Mouse (Mus musculus) neural tube, embryonic 13.5 days (tissue): ENCODE results near the gene Gm13289. TPM values are rescaled to one million over a fixed set of nuclear protein-coding genes. Genes with fewer than 3 reads are reported as not detected.
"Not testable (repeated sequence)": the region's sequence is repeated elsewhere in the genome, so short reads cannot be mapped to it uniquely, and the experiment has no call there.

Experiments
- ATAC-seq: fragments of 200-750 bp; cut with Nextera tagmentation; 2 replicates; pipeline ENCODE4 v1.8.0; 2017; ENCODE audit warnings: low read depth, mild to moderate bottlenecking, moderate TSS enrichment, moderate library complexity
- H3K27ac ChIP-seq: fragments of 300-500 bp; sonication (generic); replicated peaks from 2 replicates; pipeline ENCODE4 v1.5.1; 2015; ENCODE audit warnings: moderate library complexity, mild to moderate bottlenecking, inconsistent platforms
- H3K27me3 ChIP-seq: fragments of 300-500 bp; sonication (generic); 2 replicates; pipeline ENCODE4 v1.6.1; 2015; ENCODE audit warnings: mild to moderate bottlenecking, inconsistent platforms
- H3K36me3 ChIP-seq: fragments of 300-500 bp; sonication (generic); 2 replicates; pipeline ENCODE4 v1.6.1; 2015; ENCODE audit warnings: mild to moderate bottlenecking, inconsistent platforms
- H3K4me1 ChIP-seq: fragments of 300-500 bp; sonication (generic); replicated peaks from 2 replicates; pipeline ENCODE4 v1.6.1; 2015; ENCODE audit warnings: inconsistent platforms
- H3K4me2 ChIP-seq: fragments of 300-500 bp; sonication (generic); 2 replicates; pipeline ENCODE4 v1.6.1; 2015; ENCODE audit warnings: inconsistent platforms, mild to moderate bottlenecking, moderate library complexity
- H3K4me3 ChIP-seq: fragments of 300-500 bp; sonication (generic); 2 replicates; pipeline ENCODE4 v1.5.1; 2015; ENCODE audit warnings: mild to moderate bottlenecking, inconsistent platforms
- H3K9ac ChIP-seq: fragments of 300-500 bp; sonication (generic); 2 replicates; pipeline ENCODE4 v1.6.1; 2015; ENCODE audit warnings: moderate library complexity, mild to moderate bottlenecking, inconsistent platforms
- H3K9me3 ChIP-seq: fragments of 300-500 bp; sonication (generic); 2 replicates; pipeline ENCODE4 v1.6.1; 2016; ENCODE audit warnings: inconsistent platforms
- WGBS: fragments of 180-500 bp; shearing (Covaris S2); methylation state at CpG from one replicate; pipeline ENCODE4 v1.1.7; 2015; 5-methylcytosine and 5-hydroxymethylcytosine counted together
- polyA plus RNA-seq: library from polyadenylated mRNA; unstranded; fragments of >200 nt; fragmentation: Nextera tagmentation; extraction: Ambion mirVana; gene quantifications from 2 replicates; pipeline ENCODE4 v1.2.1, GENCODE M21; 2015

Gm13289 gene
- polyA plus RNA-seq, 1 experiment from 2014 or later, result not detected

- Histone ChIP-seq H3K4me3 (peak within 1 kb of the TSS; percentile 33), H3K4me2 (peak within 1 kb of the TSS; percentile 54)
- H3K4me1 ChIP-seq, H3K36me3 ChIP-seq, H3K27me3 ChIP-seq, H3K9ac ChIP-seq, H3K9me3 ChIP-seq, H3K27ac ChIP-seq, ATAC-seq: not testable (repeated sequence)
- WGBS, result 37% methylated on average over 11 of the region's 14 CpGs
Measured at GRCm38 (mm10) chr4:88759610-88760268, 17.0 kb upstream of the Gm13289 start, which contains the start of gene Gm13283. Gene Gm13283, plus strand, starts transcription at chr4:88760119.

GRCm38 (mm10) chr4:88760431-88760830 is 16.3 kb upstream of the Gm13289 start:
- H3K4me1 ChIP-seq, H3K27ac ChIP-seq, H3K9ac ChIP-seq, H3K27me3 ChIP-seq, H3K36me3 ChIP-seq, ATAC-seq, H3K9me3 ChIP-seq: not testable (repeated sequence)
- peak overlapping the region; percentile 54 for H3K4me2 ChIP-seq
- 3% methylated on average over 20 of the region's 28 CpGs for WGBS
- peak overlapping the region; percentile 33 for H3K4me3 ChIP-seq

- not testable (repeated sequence) for H3K36me3 ChIP-seq, H3K4me3 ChIP-seq, ATAC-seq, H3K9ac ChIP-seq, H3K27me3 ChIP-seq, H3K4me2 ChIP-seq, H3K27ac ChIP-seq, H3K9me3 ChIP-seq, H3K4me1 ChIP-seq
- WGBS, result 75% methylated on average over 6 of the region's 8 CpGs
Measured at GRCm38 (mm10) chr4:88761776-88762175, 14.9 kb upstream of the Gm13289 start.

- H3K27me3 ChIP-seq, H3K4me2 ChIP-seq, H3K4me3 ChIP-seq, H3K36me3 ChIP-seq, H3K27ac ChIP-seq, H3K9ac ChIP-seq, H3K4me1 ChIP-seq, H3K9me3 ChIP-seq, ATAC-seq: not testable (repeated sequence)
- 64% methylated on average over 9 of the region's 9 CpGs for WGBS
Measured at GRCm38 (mm10) chr4:88762341-88762740, 14.4 kb upstream of the Gm13289 start.

GRCm38 (mm10) chr4:88763384-88764018 is 13.2 kb upstream of the Gm13289 start:
- Histone ChIP-seq H3K4me3 (peak overlapping the region; percentile 35), H3K4me2 (peak overlapping the region; percentile 55)
- not testable (repeated sequence) for H3K27ac ChIP-seq, H3K4me1 ChIP-seq, H3K9me3 ChIP-seq, H3K36me3 ChIP-seq, ATAC-seq, H3K9ac ChIP-seq, H3K27me3 ChIP-seq
- 4% methylated on average over 26 of the region's 42 CpGs for WGBS

GRCm38 (mm10) chr4:88773534-88773933 is 3.2 kb upstream of the Gm13289 start, which contains the start of gene Gm13290:
Gene Gm13290, plus strand, starts transcription at chr4:88773834.
- H3K9me3 ChIP-seq, H3K9ac ChIP-seq, H3K4me2 ChIP-seq, H3K27ac ChIP-seq, ATAC-seq, H3K4me3 ChIP-seq, H3K27me3 ChIP-seq, H3K36me3 ChIP-seq, H3K4me1 ChIP-seq: not testable (repeated sequence)
- no CpG with 5 or more reads among the region's 32 CpGs for WGBS

GRCm38 (mm10) chr4:88779550-88779949 is 2.8 kb downstream of the Gm13289 start, which contains the start of gene Gm13272:
Gene Gm13272, plus strand, starts transcription at chr4:88779850.
- H3K36me3 ChIP-seq, H3K9me3 ChIP-seq, H3K27ac ChIP-seq, H3K27me3 ChIP-seq, H3K9ac ChIP-seq, H3K4me2 ChIP-seq, ATAC-seq, H3K4me1 ChIP-seq, H3K4me3 ChIP-seq: not testable (repeated sequence)
- WGBS, result no CpG with 5 or more reads among the region's 29 CpGs

GRCm38 (mm10) chr4:88780320-88780719 is 3.6 kb downstream of the Gm13289 start:
- H3K9me3 ChIP-seq, H3K9ac ChIP-seq, H3K4me2 ChIP-seq, H3K4me1 ChIP-seq, H3K4me3 ChIP-seq, H3K36me3 ChIP-seq, ATAC-seq, H3K27ac ChIP-seq, H3K27me3 ChIP-seq: not testable (repeated sequence)
- WGBS, result 46% methylated on average over 16 of the region's 18 CpGs

- H3K9ac ChIP-seq, H3K9me3 ChIP-seq, H3K4me1 ChIP-seq, H3K27ac ChIP-seq, H3K27me3 ChIP-seq, ATAC-seq, H3K36me3 ChIP-seq: not testable (repeated sequence)
- H3K4me2 ChIP-seq, result peak within 1 kb of the TSS; percentile 41
- 19% methylated on average over 5 of the region's 7 CpGs for whole genome bisulfite sequencing
- H3K4me3 ChIP-seq, result peak within 1 kb of the TSS; percentile 19; the same call in 1 of the 2 replicates
Measured at GRCm38 (mm10) chr4:88781831-88782230, 5.1 kb downstream of the Gm13289 start, which contains the start of gene Ifnz. Gene Ifnz, plus strand, starts transcription at chr4:88782131.

- H3K36me3 ChIP-seq, H3K9me3 ChIP-seq, H3K9ac ChIP-seq, H3K27ac ChIP-seq, H3K27me3 ChIP-seq, H3K4me1 ChIP-seq, ATAC-seq: not testable (repeated sequence)
- H3K4me3 ChIP-seq, result peak overlapping the region; percentile 19; the same call in 1 of the 2 replicates
- 0% methylated on average over 3 of the region's 31 CpGs for WGBS
- H3K4me2 ChIP-seq, result peak overlapping the region; percentile 41
Measured at GRCm38 (mm10) chr4:88782335-88782734, 5.6 kb downstream of the Gm13289 start.

- not testable (repeated sequence) for H3K4me2 ChIP-seq, H3K36me3 ChIP-seq, H3K9ac ChIP-seq, H3K9me3 ChIP-seq, H3K27ac ChIP-seq, H3K4me3 ChIP-seq, ATAC-seq, H3K27me3 ChIP-seq, H3K4me1 ChIP-seq
- no CpG with 5 or more reads among the region's 27 CpGs for WGBS
Measured at GRCm38 (mm10) chr4:88785409-88785808, 8.7 kb downstream of the Gm13289 start, which contains the start of gene Gm13276. Gene Gm13276, plus strand, starts transcription at chr4:88785709.

- not testable (repeated sequence) for H3K4me2 ChIP-seq, H3K27me3 ChIP-seq, H3K4me1 ChIP-seq, ATAC-seq, H3K4me3 ChIP-seq, H3K27ac ChIP-seq, H3K9ac ChIP-seq, H3K9me3 ChIP-seq, H3K36me3 ChIP-seq
- 0% methylated on average over 4 of the region's 28 CpGs for WGBS
Measured at GRCm38 (mm10) chr4:88788402-88788801, 11.7 kb downstream of the Gm13289 start, which contains the start of gene Gm13277. Gene Gm13277, plus strand, starts transcription at chr4:88788632.
